Mouse (Mus musculus): ENCODE measurements around the gene Polr1a. TPM values are rescaled to one million over a fixed set of nuclear protein-coding genes. Genes with fewer than 3 reads are reported as not detected.

Gene Polr1a
- polyA plus RNA-seq, 1 experiment from 2014 or later, result 31.0 TPM

GRCm38 (mm10) chr6:71934081-71934556 is 25.3 kb downstream of the Polr1a start:
- no peaks in the 10 kb centered on the region for H3K9me3 ChIP-seq (ENCODE audit: control insufficient read depth, low read length)
- ATAC-seq (ENCODE audit: insufficient number of reproducible peaks, low FRiP score, low TSS enrichment, low read depth) (no peak), DNase-seq (ENCODE audit: low spot score) (no peak)
- no peak overlapping the region for H3K9ac ChIP-seq (ENCODE audit: low read length)
- no peak overlapping the region for H3K4me2 ChIP-seq (ENCODE audit: low read depth, severe bottlenecking)
- 68% methylated on average over 2 of the region's 2 CpGs for WGBS
- H3K27ac ChIP-seq (replicated peaks; ENCODE audit: low read depth, low read length), result no peak overlapping the region
- H3K27me3 ChIP-seq (ENCODE audit: control insufficient read depth, insufficient read depth, low read length), result no peaks in the 10 kb centered on the region
- peaks cover 28% of the 10 kb centered on the region for H3K36me3 ChIP-seq (ENCODE audit: control insufficient read depth, insufficient read depth, low read length)
- no peaks in the 10 kb centered on the region for H3K4me1 ChIP-seq (ENCODE audit: control insufficient read depth, insufficient read depth, low read length)
- H3K4me3 ChIP-seq (ENCODE audit: low read depth, low read length), result no peak overlapping the region

- Histone ChIP-seq H3K9ac (ENCODE audit: low read length) (no peak overlapping the region), H3K4me2 (ENCODE audit: low read depth, severe bottlenecking) (no peak overlapping the region), H3K4me3 (ENCODE audit: low read depth, low read length) (no peak overlapping the region), H3K4me1 (ENCODE audit: control insufficient read depth, insufficient read depth, low read length) (peaks cover 2% of the 10 kb centered on the region), H3K36me3 (ENCODE audit: control insufficient read depth, insufficient read depth, low read length) (peaks cover 19% of the 10 kb centered on the region), H3K9me3 (ENCODE audit: control insufficient read depth, low read length) (no peaks in the 10 kb centered on the region), H3K27me3 (ENCODE audit: control insufficient read depth, insufficient read depth, low read length) (no peaks in the 10 kb centered on the region), H3K27ac (replicated peaks; ENCODE audit: low read depth, low read length) (no peak overlapping the region)
- DNase-seq (ENCODE audit: low spot score) (no peak), ATAC-seq (ENCODE audit: insufficient number of reproducible peaks, low FRiP score, low TSS enrichment, low read depth) (no peak)
- 91% methylated on average over 2 of the region's 2 CpGs for WGBS
Observed at GRCm38 (mm10) chr6:71935737-71936136, 26.9 kb downstream of the Polr1a start.

GRCm38 (mm10) chr6:71940912-71941311 is 32.1 kb downstream of the Polr1a start:
- no peak for DNase-seq (ENCODE audit: low spot score)
- ATAC-seq (ENCODE audit: insufficient number of reproducible peaks, low FRiP score, low TSS enrichment, low read depth), result no peak
- H3K36me3 ChIP-seq (ENCODE audit: control insufficient read depth, insufficient read depth, low read length), result peaks cover 9% of the 10 kb centered on the region

DNA sequence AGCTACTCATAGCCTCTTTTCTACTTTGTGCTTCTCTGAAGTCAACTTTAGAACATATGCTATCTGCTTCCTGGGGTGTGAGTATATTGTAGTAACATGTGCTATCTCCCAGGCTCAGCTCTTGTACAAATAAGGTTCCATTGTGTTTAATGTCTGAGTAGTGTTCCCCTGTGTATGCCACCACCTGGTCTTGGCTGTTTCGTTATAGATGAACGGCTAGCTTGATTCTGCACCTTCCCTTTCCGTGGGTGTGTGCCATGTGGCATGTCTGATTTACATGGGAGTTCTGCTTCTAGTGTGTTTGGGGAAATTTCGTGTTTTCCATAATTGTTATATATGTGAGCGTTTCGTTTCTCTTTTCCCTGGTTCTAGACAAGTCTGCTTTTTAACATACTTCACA is 36.2 kb downstream of the Polr1a start:
- Histone ChIP-seq H3K4me1 (ENCODE audit: control insufficient read depth, insufficient read depth, low read length) (peaks cover 6% of the 10 kb centered on the region), H3K9me3 (ENCODE audit: control insufficient read depth, low read length) (no peaks in the 10 kb centered on the region), H3K9ac (ENCODE audit: low read length) (no peak overlapping the region), H3K27me3 (ENCODE audit: control insufficient read depth, insufficient read depth, low read length) (no peaks in the 10 kb centered on the region), H3K4me2 (ENCODE audit: low read depth, severe bottlenecking) (no peak overlapping the region), H3K4me3 (ENCODE audit: low read depth, low read length) (no peak overlapping the region), H3K27ac (replicated peaks; ENCODE audit: low read depth, low read length) (no peak overlapping the region), H3K36me3 (ENCODE audit: control insufficient read depth, insufficient read depth, low read length) (peaks cover 7% of the 10 kb centered on the region)
- 90% methylated on average over 6 of the region's 6 CpGs for WGBS
- ATAC-seq (ENCODE audit: insufficient number of reproducible peaks, low FRiP score, low TSS enrichment, low read depth) (no peak), DNase-seq (ENCODE audit: low spot score) (no peak)

More at GRCm38 (mm10) chr6:71940912-71941311, 32.1 kb downstream of the Polr1a start:
- no peak overlapping the region for H3K4me2 ChIP-seq (ENCODE audit: low read depth, severe bottlenecking)
- no peaks in the 10 kb centered on the region for H3K27me3 ChIP-seq (ENCODE audit: control insufficient read depth, insufficient read depth, low read length)
- H3K4me1 ChIP-seq (ENCODE audit: control insufficient read depth, insufficient read depth, low read length), result peaks cover 6% of the 10 kb centered on the region
- no peaks in the 10 kb centered on the region for H3K9me3 ChIP-seq (ENCODE audit: control insufficient read depth, low read length)
- 38% methylated on average over 6 of the region's 6 CpGs for WGBS
- no peak overlapping the region for H3K4me3 ChIP-seq (ENCODE audit: low read depth, low read length)
- H3K27ac ChIP-seq (replicated peaks; ENCODE audit: low read depth, low read length), result no peak overlapping the region
- no peak overlapping the region for H3K9ac ChIP-seq (ENCODE audit: low read length)

- Histone ChIP-seq H3K9ac (ENCODE audit: low read length) (no peak overlapping the region), H3K27me3 (ENCODE audit: control insufficient read depth, insufficient read depth, low read length) (no peaks in the 10 kb centered on the region), H3K36me3 (ENCODE audit: control insufficient read depth, insufficient read depth, low read length) (peaks cover 7% of the 10 kb centered on the region), H3K27ac (replicated peaks; ENCODE audit: low read depth, low read length) (no peak overlapping the region), H3K4me1 (ENCODE audit: control insufficient read depth, insufficient read depth, low read length) (no peaks in the 10 kb centered on the region), H3K4me2 (ENCODE audit: low read depth, severe bottlenecking) (no peak overlapping the region), H3K9me3 (ENCODE audit: control insufficient read depth, low read length) (no peaks in the 10 kb centered on the region), H3K4me3 (ENCODE audit: low read depth, low read length) (no peak overlapping the region)
- no peak for ATAC-seq (ENCODE audit: insufficient number of reproducible peaks, low FRiP score, low TSS enrichment, low read depth)
- DNase-seq (ENCODE audit: low spot score), result no peak
- WGBS, result 94% methylated on average over 8 of the region's 8 CpGs
Observed at GRCm38 (mm10) chr6:71946121-71946520, 37.3 kb downstream of the Polr1a start.

- WGBS, result 81% methylated on average over 3 of the region's 3 CpGs
- no peaks in the 10 kb centered on the region for H3K4me1 ChIP-seq (ENCODE audit: control insufficient read depth, insufficient read depth, low read length)
- H3K9ac ChIP-seq (ENCODE audit: low read length), result no peak overlapping the region
- no peak overlapping the region for H3K27ac ChIP-seq (replicated peaks; ENCODE audit: low read depth, low read length)
- no peak overlapping the region for H3K4me3 ChIP-seq (ENCODE audit: low read depth, low read length)
- H3K9me3 ChIP-seq (ENCODE audit: control insufficient read depth, low read length), result no peaks in the 10 kb centered on the region
- H3K27me3 ChIP-seq (ENCODE audit: control insufficient read depth, insufficient read depth, low read length), result no peaks in the 10 kb centered on the region
- H3K36me3 ChIP-seq (ENCODE audit: control insufficient read depth, insufficient read depth, low read length), result peaks cover 16% of the 10 kb centered on the region
- no peak overlapping the region for H3K4me2 ChIP-seq (ENCODE audit: low read depth, severe bottlenecking)
- DNase-seq (ENCODE audit: low spot score) (no peak), ATAC-seq (ENCODE audit: insufficient number of reproducible peaks, low FRiP score, low TSS enrichment, low read depth) (no peak)
Observed at GRCm38 (mm10) chr6:71949721-71950120, 40.9 kb downstream of the Polr1a start.

- WGBS, result 90% methylated on average over 3 of the region's 3 CpGs
- Histone ChIP-seq H3K9ac (ENCODE audit: low read length) (no peak overlapping the region), H3K9me3 (ENCODE audit: control insufficient read depth, low read length) (no peaks in the 10 kb centered on the region), H3K4me3 (ENCODE audit: low read depth, low read length) (no peak overlapping the region), H3K27me3 (ENCODE audit: control insufficient read depth, insufficient read depth, low read length) (no peaks in the 10 kb centered on the region), H3K36me3 (ENCODE audit: control insufficient read depth, insufficient read depth, low read length) (peaks cover 16% of the 10 kb centered on the region), H3K27ac (replicated peaks; ENCODE audit: low read depth, low read length) (no peak overlapping the region), H3K4me1 (ENCODE audit: control insufficient read depth, insufficient read depth, low read length) (no peaks in the 10 kb centered on the region), H3K4me2 (ENCODE audit: low read depth, severe bottlenecking) (no peak overlapping the region)
- ATAC-seq (ENCODE audit: insufficient number of reproducible peaks, low FRiP score, low TSS enrichment, low read depth) (no peak), DNase-seq (ENCODE audit: low spot score) (no peak)
Observed at GRCm38 (mm10) chr6:71950592-71950991, 41.7 kb downstream of the Polr1a start.

DNA sequence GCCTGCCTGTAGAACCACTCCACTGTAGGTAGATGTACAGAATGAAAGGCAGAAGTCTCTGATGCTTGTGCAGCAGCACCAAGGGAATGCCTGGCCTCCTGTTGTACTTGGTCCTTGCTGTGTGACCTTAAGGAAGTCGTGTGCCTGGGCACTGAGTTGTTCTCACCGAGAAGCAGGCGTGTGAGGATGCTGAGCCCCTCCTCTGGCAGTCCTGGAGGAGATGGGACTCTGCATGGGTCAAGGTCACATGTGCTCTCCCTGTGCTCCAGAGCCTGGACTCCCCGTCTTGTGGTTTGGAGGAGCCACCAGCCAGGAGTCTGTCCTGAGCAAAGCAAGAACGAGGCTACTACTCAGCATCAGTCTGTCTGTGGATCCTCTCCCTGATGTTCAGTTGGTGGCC is 42.3 kb downstream of the Polr1a start:
- Histone ChIP-seq H3K27ac (replicated peaks; ENCODE audit: low read depth, low read length) (no peak overlapping the region), H3K4me3 (ENCODE audit: low read depth, low read length) (no peak overlapping the region), H3K36me3 (ENCODE audit: control insufficient read depth, insufficient read depth, low read length) (peaks cover 16% of the 10 kb centered on the region), H3K9me3 (ENCODE audit: control insufficient read depth, low read length) (no peaks in the 10 kb centered on the region), H3K27me3 (ENCODE audit: control insufficient read depth, insufficient read depth, low read length) (no peaks in the 10 kb centered on the region), H3K9ac (ENCODE audit: low read length) (no peak overlapping the region), H3K4me2 (ENCODE audit: low read depth, severe bottlenecking) (no peak overlapping the region), H3K4me1 (ENCODE audit: control insufficient read depth, insufficient read depth, low read length) (no peaks in the 10 kb centered on the region)
- DNase-seq (ENCODE audit: low spot score) (no peak), ATAC-seq (ENCODE audit: insufficient number of reproducible peaks, low FRiP score, low TSS enrichment, low read depth) (no peak)
- 84% methylated on average over 5 of the region's 5 CpGs for WGBS

- ATAC-seq (ENCODE audit: insufficient number of reproducible peaks, low FRiP score, low TSS enrichment, low read depth) (no peak), DNase-seq (ENCODE audit: low spot score) (no peak)
- H3K9ac ChIP-seq (ENCODE audit: low read length), result no peak overlapping the region
- no peak overlapping the region for H3K27ac ChIP-seq (replicated peaks; ENCODE audit: low read depth, low read length)
- H3K4me1 ChIP-seq (ENCODE audit: control insufficient read depth, insufficient read depth, low read length), result no peaks in the 10 kb centered on the region
- no peak overlapping the region for H3K4me2 ChIP-seq (ENCODE audit: low read depth, severe bottlenecking)
- H3K36me3 ChIP-seq (ENCODE audit: control insufficient read depth, insufficient read depth, low read length), result peaks cover 6% of the 10 kb centered on the region
- no peak overlapping the region for H3K4me3 ChIP-seq (ENCODE audit: low read depth, low read length)
- H3K27me3 ChIP-seq (ENCODE audit: control insufficient read depth, insufficient read depth, low read length), result no peaks in the 10 kb centered on the region
- H3K9me3 ChIP-seq (ENCODE audit: control insufficient read depth, low read length), result no peaks in the 10 kb centered on the region
- 86% methylated on average over 5 of the region's 5 CpGs for WGBS
Observed at GRCm38 (mm10) chr6:71962119-71962518, 53.3 kb downstream of the Polr1a start.

Measured in limb, embryonic 11.5 days (tissue).